Mouse (Mus musculus) limb, embryonic 10.5 days (tissue): ENCODE data around the gene Farp1. TPM values are rescaled to one million over a fixed set of nuclear protein-coding genes. Genes with fewer than 3 reads are reported as not detected.

Experiments used
- DNase-seq: peaks from one replicate; pipeline ENCODE4 v3.0.0-alpha.2; 2017; ENCODE audit warnings: low spot score
- H3K27ac ChIP-seq: fragments of 300-500 bp; sonication (generic); 2 replicates; pipeline ENCODE4 v1.5.1; 2016; ENCODE audit warnings: mild to moderate bottlenecking
- H3K27me3 ChIP-seq: fragments of 300-500 bp; sonication (generic); 2 replicates; pipeline ENCODE4 v1.6.1; 2016; ENCODE audit warnings: low read depth, mild to moderate bottlenecking; ENCODE audit not compliant: poor library complexity, severe bottlenecking
- H3K36me3 ChIP-seq: fragments of 300-500 bp; sonication (generic); 2 replicates; pipeline ENCODE4 v1.6.1; 2016; ENCODE audit warnings: mild to moderate bottlenecking, moderate library complexity
- H3K4me1 ChIP-seq: fragments of 300-500 bp; sonication (generic); 2 replicates; pipeline ENCODE4 v1.6.1; 2016
- H3K4me3 ChIP-seq: fragments of 300-500 bp; sonication (generic); 2 replicates; pipeline ENCODE4 v1.5.1; 2016; ENCODE audit warnings: mild to moderate bottlenecking, moderate library complexity
- H3K9me3 ChIP-seq: fragments of 300-500 bp; sonication (generic); replicated peaks from 2 replicates; pipeline ENCODE4 v1.6.1; 2016; ENCODE audit warnings: mild to moderate bottlenecking
- WGBS: fragments of 180-500 bp; shearing (Covaris S2); methylation state at CpG from one replicate; pipeline ENCODE4 v1.1.7; 2016; 5-methylcytosine and 5-hydroxymethylcytosine counted together
- polyA plus RNA-seq: library from polyadenylated mRNA; unstranded; fragments of >200 nt; fragmentation: Nextera tagmentation; extraction: Ambion mirVana; gene quantifications from 2 replicates; pipeline ENCODE4 v1.2.1, GENCODE M21; 2016

Farp1 gene
- 43.3 and 53.2 TPM in 2 replicates for polyA plus RNA-seq

GRCm38 (mm10) chr14:121034973-121035662 lies at the start of gene Farp1:
Gene Farp1, plus strand, starts transcription at chr14:121035200.
- H3K36me3 ChIP-seq: no peaks in the 10 kb centered on the region
- WGBS: 2% methylated on average over 58 of the region's 61 CpGs
- H3K27me3 ChIP-seq: peaks cover 17% of the 10 kb centered on the region
- peaks cover 58% of the 10 kb centered on the region for H3K4me1 ChIP-seq
- DNase-seq: peak; percentile 92
- H3K27ac ChIP-seq: peak within 1 kb of the TSS; percentile 100
- H3K9me3 ChIP-seq: no peaks in the 10 kb centered on the region
- peak within 1 kb of the TSS; percentile 97 for H3K4me3 ChIP-seq

- H3K4me1 ChIP-seq: no peaks in the 10 kb centered on the region
- H3K4me3 ChIP-seq: no peak overlapping the region
- WGBS: 68% methylated on average over 6 of the region's 6 CpGs
- no peak for DNase-seq
- no peaks in the 10 kb centered on the region for H3K27me3 ChIP-seq
- H3K9me3 ChIP-seq: no peaks in the 10 kb centered on the region
- H3K27ac ChIP-seq: no peak overlapping the region
- H3K36me3 ChIP-seq: no peaks in the 10 kb centered on the region
Measured at GRCm38 (mm10) chr14:120989126-120989525, 45.9 kb upstream of the Farp1 start.

- DNase-seq: no peak
- Histone ChIP-seq H3K36me3 (no peaks in the 10 kb centered on the region), H3K4me1 (peaks cover 13% of the 10 kb centered on the region), H3K9me3 (no peaks in the 10 kb centered on the region), H3K4me3 (no peak overlapping the region), H3K27me3 (no peaks in the 10 kb centered on the region), H3K27ac (no peak overlapping the region)
- 91% methylated on average over 5 of the region's 5 CpGs for WGBS
Measured at GRCm38 (mm10) chr14:120997686-120998085, 37.3 kb upstream of the Farp1 start.

GRCm38 (mm10) chr14:121000561-121001340 lies 34.2 kb upstream of the Farp1 start:
- Histone ChIP-seq H3K36me3 (no peaks in the 10 kb centered on the region), H3K27me3 (no peaks in the 10 kb centered on the region), H3K4me1 (peaks cover 13% of the 10 kb centered on the region), H3K9me3 (no peaks in the 10 kb centered on the region), H3K27ac (peak overlapping the region; percentile 15), H3K4me3 (no peak overlapping the region)
- DNase-seq: peak; percentile 43
- 34% methylated on average over 12 of the region's 12 CpGs for WGBS

GRCm38 (mm10) chr14:121005621-121006020 lies 29.4 kb upstream of the Farp1 start:
- H3K4me3 ChIP-seq: no peak overlapping the region
- no peak for DNase-seq
- H3K27ac ChIP-seq: no peak overlapping the region
- no peaks in the 10 kb centered on the region for H3K36me3 ChIP-seq
- 96% methylated on average over 6 of the region's 6 CpGs for WGBS
- no peaks in the 10 kb centered on the region for H3K9me3 ChIP-seq
- peaks cover 8% of the 10 kb centered on the region for H3K4me1 ChIP-seq
- H3K27me3 ChIP-seq: no peaks in the 10 kb centered on the region

GRCm38 (mm10) chr14:121006021-121006420 lies 29.0 kb upstream of the Farp1 start:
- Histone ChIP-seq H3K27ac (no peak overlapping the region), H3K36me3 (no peaks in the 10 kb centered on the region), H3K27me3 (no peaks in the 10 kb centered on the region), H3K4me3 (no peak overlapping the region), H3K9me3 (no peaks in the 10 kb centered on the region), H3K4me1 (peaks cover 4% of the 10 kb centered on the region)
- no peak for DNase-seq
- WGBS: 96% methylated on average over 8 of the region's 8 CpGs

- H3K27me3 ChIP-seq: no peaks in the 10 kb centered on the region
- no peak overlapping the region for H3K27ac ChIP-seq
- no peaks in the 10 kb centered on the region for H3K4me1 ChIP-seq
- no peak for DNase-seq
- H3K36me3 ChIP-seq: 0 out of 2 replicates have a peak, but pooled peaks cover 4% of the 10 kb centered on the region
- H3K4me3 ChIP-seq: no peak overlapping the region
- H3K9me3 ChIP-seq: peaks cover 2% of the 10 kb centered on the region; the same call in 1 of the 2 replicates
- 95% methylated on average over 2 of the region's 2 CpGs for WGBS
Measured at GRCm38 (mm10) chr14:121015114-121015690, 19.8 kb upstream of the Farp1 start.

- DNase-seq: no peak
- 35% methylated on average over 5 of the region's 5 CpGs for WGBS
- H3K9me3 ChIP-seq: no peaks in the 10 kb centered on the region; the same call in 1 of the 2 replicates
- no peak overlapping the region for H3K4me3 ChIP-seq
- peak overlapping the region; percentile 78 for H3K27ac ChIP-seq
- no peaks in the 10 kb centered on the region for H3K27me3 ChIP-seq
- peaks cover 13% of the 10 kb centered on the region; the same call in 1 of the 2 replicates for H3K4me1 ChIP-seq
- H3K36me3 ChIP-seq: 0 out of 2 replicates have a peak, but pooled peaks cover 4% of the 10 kb centered on the region
Measured at GRCm38 (mm10) chr14:121022403-121022802, 12.6 kb upstream of the Farp1 start.

GRCm38 (mm10) chr14:121025381-121025780 lies 9.6 kb upstream of the Farp1 start:
- WGBS: 86% methylated on average over 8 of the region's 8 CpGs
- H3K4me1 ChIP-seq: peaks cover 13% of the 10 kb centered on the region; the same call in 1 of the 2 replicates
- no peak overlapping the region for H3K4me3 ChIP-seq
- no peaks in the 10 kb centered on the region for H3K36me3 ChIP-seq
- no peak overlapping the region for H3K27ac ChIP-seq
- no peak for DNase-seq
- no peaks in the 10 kb centered on the region for H3K27me3 ChIP-seq
- H3K9me3 ChIP-seq: no peaks in the 10 kb centered on the region

GRCm38 (mm10) chr14:121031396-121031795 lies 3.6 kb upstream of the Farp1 start:
- Histone ChIP-seq H3K36me3 (no peaks in the 10 kb centered on the region), H3K27ac (no peak overlapping the region), H3K27me3 (peaks cover 17% of the 10 kb centered on the region), H3K4me3 (no peak overlapping the region), H3K4me1 (peaks cover 23% of the 10 kb centered on the region), H3K9me3 (no peaks in the 10 kb centered on the region)
- 69% methylated on average over 2 of the region's 2 CpGs for WGBS
- no peak for DNase-seq

- WGBS: 14% methylated on average over 10 of the region's 10 CpGs
- Histone ChIP-seq H3K9me3 (no peaks in the 10 kb centered on the region), H3K27ac (no peak overlapping the region; the same call in 1 of the 2 replicates), H3K27me3 (peaks cover 17% of the 10 kb centered on the region), H3K36me3 (no peaks in the 10 kb centered on the region), H3K4me1 (peaks cover 52% of the 10 kb centered on the region), H3K4me3 (peak overlapping the region; percentile 97)
- no peak for DNase-seq
Measured at GRCm38 (mm10) chr14:121034525-121034924, 475 bp upstream of the Farp1 start.

GRCm38 (mm10) chr14:121035663-121036473 lies 868 bp downstream of the Farp1 start:
- Histone ChIP-seq H3K4me3 (peak overlapping the region; percentile 97), H3K27ac (peak overlapping the region; percentile 100), H3K4me1 (peaks cover 58% of the 10 kb centered on the region), H3K36me3 (no peaks in the 10 kb centered on the region), H3K27me3 (peaks cover 17% of the 10 kb centered on the region), H3K9me3 (no peaks in the 10 kb centered on the region)
- WGBS: 2% methylated on average over 93 of the region's 100 CpGs
- DNase-seq: peak; percentile 82
